Mouse (Mus musculus) intestine, postnatal 0 days (tissue): ENCODE data around the gene Nr6a1. TPM values are rescaled to one million over a fixed set of nuclear protein-coding genes. Genes with fewer than 3 reads are reported as not detected.

Source experiments
- ATAC-seq: fragments of 200-750 bp; cut with Nextera tagmentation; 2 replicates; pipeline ENCODE4 v1.8.0; 2017; ENCODE audit warnings: mild to moderate bottlenecking, moderate TSS enrichment, moderate library complexity
- H3K27ac ChIP-seq: fragments of 300-500 bp; sonication (generic); 2 replicates; pipeline ENCODE4 v1.5.1; 2014; ENCODE audit warnings: mild to moderate bottlenecking, low read depth, low read length, moderate library complexity
- H3K27me3 ChIP-seq: fragments of 300-500 bp; sonication (generic); replicated peaks from 2 replicates; pipeline ENCODE4 v1.6.1; 2014; ENCODE audit warnings: low read length, mixed read lengths; ENCODE audit not compliant: control insufficient read depth, insufficient read depth
- H3K36me3 ChIP-seq: fragments of 300-500 bp; sonication (generic); 2 replicates; pipeline ENCODE4 v1.6.1; 2014; ENCODE audit warnings: mild to moderate bottlenecking, moderate library complexity; ENCODE audit not compliant: control insufficient read depth, insufficient read depth
- H3K4me1 ChIP-seq: fragments of 300-500 bp; sonication (generic); replicated peaks from 2 replicates; pipeline ENCODE4 v1.6.1; 2014; ENCODE audit warnings: antibody characterized with exemption, low read length, mixed read lengths; ENCODE audit not compliant: control insufficient read depth, insufficient read depth
- H3K4me2 ChIP-seq: fragments of 300-500 bp; sonication (generic); replicated peaks from 2 replicates; pipeline ENCODE4 v1.6.1; 2014; ENCODE audit warnings: low read depth, mild to moderate bottlenecking, moderate library complexity
- H3K4me3 ChIP-seq: fragments of 300-500 bp; sonication (generic); 2 replicates; pipeline ENCODE4 v1.5.1; 2014; ENCODE audit warnings: low read depth, low read length
- H3K9ac ChIP-seq: fragments of 300-500 bp; sonication (generic); 2 replicates; pipeline ENCODE4 v1.6.1; 2014; ENCODE audit warnings: mild to moderate bottlenecking, low read depth, low read length
- H3K9me3 ChIP-seq: fragments of 300-500 bp; sonication (generic); 2 replicates; pipeline ENCODE4 v1.6.1; 2016; ENCODE audit warnings: mixed run types; ENCODE audit not compliant: control insufficient read depth
- CTCF ChIP-seq: sonication (generic); IDR thresholded peaks from 2 replicates; pipeline ENCODE4 v1.5.1; 2016; ENCODE audit warnings: low read depth, mild to moderate bottlenecking, control low read depth, antibody characterized with exemption, moderate library complexity
- WGBS: fragments of 180-500 bp; shearing (Covaris S2); extraction: QIAGEN DNeasy Blood & Tissue Kit; methylation state at CpG from one replicate; pipeline ENCODE4 v1.1.7; 2014; 5-methylcytosine and 5-hydroxymethylcytosine counted together
- polyA plus RNA-seq: library from polyadenylated mRNA; unstranded; fragments of >200 nt; fragmentation: Nextera tagmentation; extraction: Ambion mirVana; gene quantifications from 2 replicates; pipeline ENCODE4 v1.2.1, GENCODE M21; 2015

Gene Nr6a1
- polyA plus RNA-seq, 1 experiment from 2014 or later, result 1.7 TPM

- no peaks in the 10 kb centered on the region for H3K9me3 ChIP-seq
- ATAC-seq, result peak; percentile 73
- H3K27me3 ChIP-seq, result no peaks in the 10 kb centered on the region
- H3K4me1 ChIP-seq, result no peaks in the 10 kb centered on the region
- no peak overlapping the region for H3K4me3 ChIP-seq
- no peaks in the 10 kb centered on the region for H3K36me3 ChIP-seq
- WGBS, result 33% methylated on average over 5 of the region's 5 CpGs
- no peak overlapping the region for H3K27ac ChIP-seq
- H3K9ac ChIP-seq, result no peak overlapping the region
- H3K4me2 ChIP-seq, result no peak overlapping the region
- no peak for TF ChIP-seq CTCF
Measured at GRCm38 (mm10) chr2:38970057-38970456, 42.6 kb upstream of the Nr6a1 start.

DNA sequence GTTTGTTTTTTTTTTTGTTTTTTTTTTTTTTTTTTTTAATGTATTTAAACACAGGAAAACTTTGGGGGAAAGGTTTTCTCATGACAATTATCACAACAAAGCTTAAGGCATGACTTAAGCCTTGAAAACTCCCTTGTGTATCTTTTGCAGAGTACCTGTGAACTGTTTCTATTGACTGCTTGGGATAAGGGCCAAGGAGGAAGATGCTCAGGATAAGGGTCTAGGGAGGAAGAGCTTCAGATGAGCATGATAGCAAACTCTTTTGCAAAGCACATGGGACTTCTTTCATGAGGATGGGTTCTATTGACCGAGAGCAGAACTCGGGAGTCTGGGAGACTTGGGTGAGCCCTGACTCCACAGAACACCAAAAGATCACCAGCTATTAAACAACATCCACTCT lies 42.2 kb upstream of the Nr6a1 start:
- Histone ChIP-seq H3K36me3 (no peaks in the 10 kb centered on the region), H3K9me3 (no peaks in the 10 kb centered on the region), H3K4me3 (no peak overlapping the region), H3K4me1 (no peaks in the 10 kb centered on the region), H3K9ac (no peak overlapping the region), H3K27me3 (no peaks in the 10 kb centered on the region), H3K4me2 (no peak overlapping the region), H3K27ac (no peak overlapping the region)
- WGBS, result 73% methylated on average over 2 of the region's 2 CpGs
- TF ChIP-seq CTCF, result no peak
- no peak for ATAC-seq

DNA sequence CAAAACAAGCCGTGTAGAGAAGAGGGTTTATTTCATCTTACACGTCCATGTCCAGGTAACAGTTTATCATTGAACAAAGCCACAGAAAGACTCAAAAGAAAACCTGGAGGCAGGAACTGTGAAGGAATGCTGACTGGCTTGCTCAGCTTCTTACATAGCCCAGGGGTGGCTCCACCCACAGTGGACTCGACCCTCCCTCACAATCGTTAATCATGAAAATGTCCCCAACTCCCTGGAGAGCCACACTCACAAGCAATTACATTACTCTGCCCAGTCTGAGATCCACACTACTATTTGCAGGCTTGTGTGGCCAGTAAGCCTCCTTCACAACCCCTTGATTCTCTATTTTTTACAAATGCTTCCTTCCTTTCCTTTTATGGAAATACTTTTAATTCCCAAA lies 36.7 kb upstream of the Nr6a1 start:
- H3K9ac ChIP-seq, result no peak overlapping the region
- ATAC-seq, result no peak
- H3K27me3 ChIP-seq, result no peaks in the 10 kb centered on the region
- H3K4me3 ChIP-seq, result no peak overlapping the region
- no peaks in the 10 kb centered on the region for H3K36me3 ChIP-seq
- no peak overlapping the region for H3K4me2 ChIP-seq
- TF ChIP-seq CTCF, result no peak
- no peak overlapping the region for H3K27ac ChIP-seq
- WGBS, result 24% methylated on average over 4 of the region's 4 CpGs
- H3K4me1 ChIP-seq, result no peaks in the 10 kb centered on the region
- no peaks in the 10 kb centered on the region for H3K9me3 ChIP-seq

DNA sequence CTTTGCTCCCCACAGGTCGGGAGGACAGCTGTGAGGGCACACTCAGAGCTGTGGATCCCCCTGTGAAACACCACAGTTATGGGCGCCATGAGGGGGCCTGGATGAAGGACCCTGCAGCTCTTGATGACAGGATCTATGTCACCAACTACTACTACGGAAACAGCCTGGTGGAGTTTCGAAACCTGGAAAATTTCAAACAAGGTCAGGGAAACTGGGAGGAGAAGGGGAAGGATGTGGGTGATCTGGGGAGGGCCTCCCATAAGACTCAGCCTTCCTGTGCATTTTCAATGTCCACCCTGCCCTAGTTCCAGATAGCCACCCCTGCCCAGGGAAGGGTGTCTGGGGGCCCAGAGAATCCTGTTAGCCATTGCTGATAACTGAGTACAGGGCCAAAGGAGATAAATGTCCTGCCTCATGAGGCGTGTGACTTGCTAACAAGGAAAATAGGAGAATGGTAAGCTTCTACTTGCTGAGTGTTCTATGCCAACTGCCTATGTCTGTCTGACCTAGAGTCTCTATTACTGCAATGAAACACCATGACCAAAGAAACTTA lies 30.3 kb upstream of the Nr6a1 start:
- TF ChIP-seq CTCF, result no peak
- H3K27me3 ChIP-seq, result no peaks in the 10 kb centered on the region
- no peaks in the 10 kb centered on the region for H3K9me3 ChIP-seq
- H3K4me2 ChIP-seq, result no peak overlapping the region
- WGBS, result 78% methylated on average over 5 of the region's 5 CpGs
- no peak overlapping the region for H3K9ac ChIP-seq
- H3K4me3 ChIP-seq, result no peak overlapping the region
- no peaks in the 10 kb centered on the region for H3K36me3 ChIP-seq
- no peak for ATAC-seq
- H3K27ac ChIP-seq, result no peak overlapping the region
- no peaks in the 10 kb centered on the region for H3K4me1 ChIP-seq

DNA sequence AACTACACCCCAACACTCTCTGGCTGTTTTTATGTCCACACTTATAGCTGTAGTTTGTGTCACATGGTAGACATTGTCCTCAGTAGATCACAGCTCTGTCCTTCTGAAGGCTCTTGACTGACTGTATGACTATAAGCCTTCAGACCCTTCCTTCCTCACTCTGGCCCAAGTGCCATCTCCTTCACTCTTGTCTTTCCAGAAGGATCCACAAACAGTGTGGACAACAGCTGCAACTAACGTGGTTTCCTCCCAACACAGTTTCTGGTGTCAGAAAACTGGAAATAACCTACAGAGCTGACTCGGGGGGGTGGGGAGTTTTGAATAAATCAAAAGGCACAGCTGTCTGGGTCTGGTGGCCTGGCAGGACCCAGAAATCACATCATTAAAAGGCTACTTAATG lies 28.6 kb upstream of the Nr6a1 start:
- Histone ChIP-seq H3K36me3 (no peaks in the 10 kb centered on the region), H3K4me3 (no peak overlapping the region), H3K4me2 (no peak overlapping the region), H3K9me3 (no peaks in the 10 kb centered on the region), H3K27me3 (no peaks in the 10 kb centered on the region), H3K9ac (no peak overlapping the region), H3K4me1 (no peaks in the 10 kb centered on the region), H3K27ac (no peak overlapping the region)
- ATAC-seq, result no peak
- 69% methylated on average over 2 of the region's 2 CpGs for WGBS
- TF ChIP-seq CTCF, result no peak

GRCm38 (mm10) chr2:38953152-38953883 lies 25.8 kb upstream of the Nr6a1 start:
- Histone ChIP-seq H3K36me3 (no peaks in the 10 kb centered on the region), H3K9ac (no peak overlapping the region), H3K4me2 (no peak overlapping the region), H3K27ac (no peak overlapping the region), H3K9me3 (no peaks in the 10 kb centered on the region), H3K27me3 (no peaks in the 10 kb centered on the region), H3K4me3 (no peak overlapping the region), H3K4me1 (no peaks in the 10 kb centered on the region)
- no peak for ATAC-seq
- TF ChIP-seq CTCF, result no peak
- 83% methylated on average over 5 of the region's 5 CpGs for WGBS
